Mouse (Mus musculus): ENCODE results near the gene Fry.

The Fry gene

DNA sequence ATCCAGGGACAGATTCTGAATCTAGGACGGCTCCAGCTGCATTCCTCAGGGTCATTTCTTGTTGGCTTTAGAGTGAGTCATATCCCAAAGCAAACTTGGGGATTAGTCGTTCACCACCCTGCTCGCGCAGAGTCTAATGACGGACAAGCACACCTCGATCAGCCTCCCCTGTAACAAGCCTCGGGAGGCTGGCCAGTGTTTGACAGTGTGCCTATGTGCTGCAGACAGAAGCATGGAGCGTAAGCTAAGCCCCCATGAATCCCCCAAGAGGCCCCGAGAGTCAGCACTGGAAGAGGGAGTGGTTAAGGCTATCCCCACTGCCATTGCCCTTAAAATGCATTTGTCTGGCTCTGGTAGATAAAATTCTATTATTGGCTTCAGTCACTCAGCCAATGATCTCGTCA lies 214.9 kb downstream of the Fry start:
- no peak for DNase-seq (ENCODE audit: low read depth, low spot score)

DNA sequence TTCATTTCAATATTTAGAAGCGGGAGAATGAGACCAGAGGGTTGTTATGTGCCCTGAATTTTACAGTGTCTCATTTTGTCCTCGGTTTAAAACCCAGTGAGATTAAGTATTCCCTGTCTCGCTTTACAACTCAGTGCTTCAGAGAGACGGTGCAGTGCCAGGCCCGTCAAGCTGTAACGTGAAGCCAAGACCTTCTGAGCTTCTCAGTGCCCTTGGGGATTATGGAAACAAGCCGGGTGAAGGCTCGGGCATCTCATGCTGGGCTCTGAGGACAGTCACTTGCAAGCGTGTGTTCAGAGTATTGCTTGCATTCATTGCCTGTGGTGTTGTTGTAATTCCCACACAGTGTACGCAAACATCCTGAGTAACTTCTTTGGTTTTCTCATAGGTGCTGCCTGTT lies 218.0 kb downstream of the Fry start:
- DNase-seq (ENCODE audit: low read depth, low spot score), result no peak

- no peak for DNase-seq (ENCODE audit: low read depth, low spot score)
Observed at GRCm38 (mm10) chr5:150337696-150338095, 219.3 kb downstream of the Fry start.

- no peak for DNase-seq (ENCODE audit: low read depth, low spot score)
Observed at GRCm38 (mm10) chr5:150340944-150341343, 222.5 kb downstream of the Fry start.

- DNase-seq (ENCODE audit: low read depth, low spot score), result no peak
Observed at GRCm38 (mm10) chr5:150342139-150342538, 223.7 kb downstream of the Fry start.

DNA sequence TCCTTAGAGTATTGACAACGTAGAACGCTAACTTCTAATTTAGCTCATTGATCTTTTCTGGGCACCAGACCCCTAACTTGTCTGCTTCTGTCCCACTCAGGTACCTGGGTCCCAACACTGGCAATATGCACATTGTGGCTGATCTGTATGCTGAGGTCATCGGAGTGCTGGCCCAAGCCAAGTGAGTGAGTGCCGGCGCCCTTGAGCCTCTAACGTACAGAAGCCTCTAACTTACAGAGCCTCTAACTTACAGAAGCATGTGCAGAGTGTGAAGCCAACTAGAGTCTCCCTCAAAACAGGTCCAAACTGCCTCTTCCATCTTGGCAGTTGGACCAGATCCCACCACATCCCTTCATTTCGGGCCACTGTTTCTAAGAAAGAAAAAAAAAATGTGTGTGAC lies 227.5 kb downstream of the Fry start:
- no peak for DNase-seq (ENCODE audit: low read depth, low spot score)

DNA sequence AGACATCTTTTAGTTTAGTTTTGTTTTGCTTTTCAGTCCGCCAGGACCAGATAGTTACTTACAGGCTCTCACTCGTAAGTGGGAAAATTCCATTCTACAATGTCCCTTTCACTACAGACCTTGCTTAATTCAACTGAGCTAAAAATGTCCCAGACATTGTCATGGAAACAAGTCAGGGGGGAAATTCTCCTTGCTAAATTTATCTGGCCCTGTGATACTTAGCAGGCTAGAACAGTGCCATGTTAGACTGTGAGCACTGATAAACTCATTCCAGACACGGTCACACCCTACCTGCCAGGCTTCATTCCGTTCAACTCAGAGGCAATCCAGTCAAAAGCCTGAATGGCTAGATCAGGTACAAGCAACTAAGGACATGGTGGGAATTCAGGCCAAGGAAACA lies 227.9 kb downstream of the Fry start:
- DNase-seq (ENCODE audit: low read depth, low spot score), result no peak

- no peak for DNase-seq (ENCODE audit: low read depth, low spot score)
Observed at GRCm38 (mm10) chr5:150347845-150348244, 229.4 kb downstream of the Fry start.

- DNase-seq (ENCODE audit: low read depth, low spot score), result no peak
Observed at GRCm38 (mm10) chr5:150348302-150348701, 229.9 kb downstream of the Fry start.

DNA sequence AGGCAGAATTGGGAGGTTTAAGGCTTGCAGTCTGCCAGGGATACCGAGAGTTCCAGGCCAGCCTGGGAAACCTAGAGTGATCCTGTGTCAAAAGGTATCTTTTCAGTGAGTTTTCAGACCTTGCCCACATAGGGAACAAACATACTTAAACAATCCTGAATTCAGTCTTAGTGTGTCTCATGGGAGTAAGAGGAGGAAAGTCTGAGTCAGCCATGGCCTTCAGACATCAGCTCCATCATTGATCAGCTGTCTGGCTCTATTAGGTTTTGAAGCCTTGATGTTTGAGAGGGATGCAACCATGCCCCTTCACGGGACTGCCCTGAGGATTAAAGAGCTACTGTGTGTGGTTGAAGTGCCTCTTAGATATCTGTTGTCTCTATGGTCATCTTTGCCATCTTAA lies 232.7 kb downstream of the Fry start:
- DNase-seq (ENCODE audit: low read depth, low spot score), result no peak

GRCm38 (mm10) chr5:150358671-150359070 lies 240.2 kb downstream of the Fry start:
- DNase-seq (ENCODE audit: low read depth, low spot score), result no peak

DNA sequence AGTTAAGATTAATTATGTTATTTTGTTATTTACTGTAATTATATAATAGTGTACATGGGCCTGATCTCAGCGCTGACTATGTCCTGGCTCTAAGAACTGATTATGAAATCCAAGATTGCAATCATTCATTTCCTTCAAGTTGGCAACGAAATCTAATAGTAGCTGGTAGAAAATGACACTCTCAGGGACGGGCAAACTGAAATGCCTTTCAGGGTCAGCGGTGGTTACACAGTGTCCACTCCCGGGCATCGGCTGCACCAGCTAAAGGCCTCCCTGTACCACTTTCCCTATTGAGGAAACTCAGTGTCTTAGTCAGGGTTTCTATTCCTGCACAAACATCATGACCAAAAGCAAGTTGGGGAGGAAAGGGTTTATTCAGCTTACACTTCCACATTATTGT lies 243.8 kb downstream of the Fry start:
- DNase-seq (ENCODE audit: low read depth, low spot score), result no peak

DNA sequence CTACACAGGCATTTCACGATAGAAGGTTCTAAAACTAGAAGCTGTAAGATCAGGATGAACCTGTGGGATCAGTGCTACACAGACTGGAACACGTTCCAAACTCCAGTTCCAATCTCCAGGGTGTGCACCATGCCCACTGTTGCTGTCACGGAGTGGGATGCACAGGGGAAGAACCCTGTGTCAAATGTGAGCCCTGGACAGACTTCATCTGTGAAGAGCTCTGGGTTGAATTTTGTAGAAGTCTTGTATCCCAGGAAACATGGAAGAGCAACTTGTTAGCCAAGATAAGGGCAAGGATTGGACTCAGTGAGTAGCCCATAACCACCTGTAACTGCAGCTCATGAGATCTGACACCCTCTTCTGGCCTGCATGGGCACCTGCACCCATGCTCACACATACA lies 246.2 kb downstream of the Fry start:
- DNase-seq (ENCODE audit: low read depth, low spot score), result no peak

GRCm38 (mm10) chr5:150367027-150367426 lies 248.6 kb downstream of the Fry start:
- no peak for DNase-seq (ENCODE audit: low read depth, low spot score)

DNA sequence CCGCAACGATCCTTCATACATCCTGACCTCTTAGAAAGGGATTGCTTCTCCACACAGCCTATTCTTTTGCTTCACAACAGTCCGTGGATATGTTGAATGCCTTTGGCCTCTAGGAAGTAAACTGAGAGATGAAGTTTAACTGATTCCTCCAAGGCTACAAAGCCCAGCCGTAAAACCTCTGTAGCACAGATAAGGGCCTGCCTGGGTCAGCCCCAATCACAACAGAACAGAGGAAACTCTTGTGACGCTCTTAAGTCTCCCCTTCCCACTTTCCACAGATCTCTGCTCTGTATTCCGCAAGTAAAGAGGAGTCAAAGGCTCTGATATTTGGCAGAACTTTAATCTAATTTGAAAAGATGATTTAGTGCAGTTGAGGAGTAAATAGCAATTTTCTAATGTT lies 251.8 kb downstream of the Fry start:
- DNase-seq (ENCODE audit: low read depth, low spot score), result no peak

DNA sequence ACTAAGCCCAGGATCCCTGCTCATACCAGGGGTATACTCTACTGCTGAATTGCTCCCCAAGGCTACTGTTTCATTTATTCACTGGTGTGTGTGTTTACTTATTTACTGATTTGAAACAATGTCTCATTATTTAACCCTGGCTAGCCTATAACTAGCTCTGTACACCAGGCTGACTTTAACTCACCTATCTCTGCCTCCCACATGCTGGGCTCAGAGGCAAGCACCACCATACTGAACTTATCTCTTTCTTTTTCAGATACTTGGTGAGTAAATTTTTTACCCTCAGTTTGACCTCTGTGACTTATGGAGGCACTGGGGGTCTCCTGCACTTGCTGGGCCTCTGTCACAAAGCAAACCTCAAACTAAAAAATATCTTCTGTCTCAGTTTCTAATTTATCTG lies 252.4 kb downstream of the Fry start:
- DNase-seq (ENCODE audit: low read depth, low spot score), result no peak

DNA sequence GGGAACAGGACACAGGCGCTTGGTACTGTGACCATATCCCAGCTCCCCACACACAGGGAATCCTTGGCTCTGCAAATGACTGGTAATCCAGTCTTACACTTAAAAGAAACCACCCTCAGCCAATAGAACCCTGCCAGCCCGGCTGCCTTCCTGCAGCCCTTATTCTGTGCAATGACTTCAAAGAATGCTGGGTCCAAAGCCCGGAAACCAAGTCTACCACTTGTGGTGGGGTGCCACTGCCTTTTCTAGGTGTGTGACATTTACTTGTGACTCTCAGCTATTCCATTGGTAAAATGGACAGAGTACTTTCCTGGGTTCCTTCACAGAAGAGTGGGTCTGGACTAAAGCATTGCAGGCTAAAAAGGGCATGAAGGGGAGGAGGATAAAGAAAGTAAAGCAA lies 254.5 kb downstream of the Fry start:
- no peak for DNase-seq (ENCODE audit: low read depth, low spot score)

DNA sequence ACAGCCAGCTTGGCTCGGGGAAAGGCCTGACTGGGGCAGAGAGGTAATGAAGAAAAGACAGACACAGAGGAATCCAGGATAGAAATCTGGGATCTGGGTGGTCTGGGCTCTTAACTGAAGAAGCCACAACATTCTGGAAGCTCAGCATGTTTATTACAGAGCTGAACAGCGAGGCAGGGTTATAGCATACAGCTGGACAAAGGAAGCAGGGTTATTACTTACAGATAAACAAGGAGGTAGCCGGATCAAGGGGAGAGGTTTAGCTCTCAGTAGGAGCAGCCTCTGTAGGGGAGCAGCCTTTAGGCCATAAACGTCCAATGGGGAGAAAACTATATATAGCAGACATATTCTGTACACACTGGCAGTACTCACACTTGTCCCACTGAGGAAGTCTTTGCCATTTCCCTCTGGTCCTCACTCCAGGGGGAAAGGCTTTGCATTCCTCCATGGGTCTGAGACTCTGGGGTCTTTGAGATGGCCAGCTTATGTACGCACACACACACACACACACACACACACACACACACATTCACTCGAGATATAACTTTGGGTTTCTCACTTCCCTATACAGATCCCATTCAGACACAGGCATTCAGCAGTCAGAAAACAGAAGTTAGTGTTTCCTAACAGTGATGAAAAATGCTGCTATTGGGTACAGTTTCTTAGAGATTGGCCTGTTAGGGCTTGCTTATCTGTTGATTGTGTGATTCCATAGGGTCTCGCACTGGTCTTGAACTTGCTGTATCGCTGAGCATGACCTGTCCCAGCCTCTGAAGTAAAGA lies 256.5 kb downstream of the Fry start:
- DNase-seq (ENCODE audit: low read depth, low spot score), result no peak

DNA sequence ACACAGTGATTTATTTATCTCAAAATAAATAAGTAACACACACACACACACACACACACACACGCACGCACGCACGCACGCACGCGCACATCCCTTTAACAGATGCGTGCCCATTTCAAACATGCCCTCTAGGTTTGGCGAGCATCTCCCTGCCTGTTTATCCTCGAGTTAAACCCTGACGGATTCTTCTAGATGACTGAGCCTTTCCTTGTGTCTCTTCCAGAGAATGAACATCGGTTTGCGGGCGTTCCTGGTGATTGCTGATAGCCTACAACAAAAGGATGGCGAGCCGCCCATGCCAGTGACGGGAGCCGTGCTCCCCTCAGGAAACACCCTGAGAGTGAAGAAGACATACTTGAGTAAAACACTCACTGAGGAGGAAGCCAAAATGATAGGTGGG lies 260.1 kb downstream of the Fry start:
- DNase-seq (ENCODE audit: low read depth, low spot score), result no peak

DNA sequence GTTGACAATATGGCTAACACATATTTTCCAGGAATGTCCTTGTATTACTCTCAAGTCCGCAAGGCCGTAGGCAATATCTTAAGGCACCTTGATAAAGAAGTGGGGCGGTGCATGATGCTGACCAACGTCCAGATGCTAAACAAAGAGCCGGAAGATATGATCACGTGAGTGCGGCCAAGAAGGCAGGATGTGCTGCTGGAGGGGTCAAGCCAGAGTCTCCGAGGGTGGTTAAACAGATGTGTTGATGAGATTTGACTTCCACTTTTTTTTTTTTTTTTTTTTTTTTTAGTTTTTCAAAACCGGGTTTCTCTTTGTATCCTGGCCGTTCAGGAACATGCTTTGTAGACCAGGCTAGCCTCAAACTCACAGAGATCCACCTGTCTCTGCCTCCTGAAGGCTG lies 262.3 kb downstream of the Fry start:
- no peak for DNase-seq (ENCODE audit: low read depth, low spot score)

- no peak for DNase-seq (ENCODE audit: low read depth, low spot score)
Observed at GRCm38 (mm10) chr5:150382411-150382810, 264.0 kb downstream of the Fry start.

DNA sequence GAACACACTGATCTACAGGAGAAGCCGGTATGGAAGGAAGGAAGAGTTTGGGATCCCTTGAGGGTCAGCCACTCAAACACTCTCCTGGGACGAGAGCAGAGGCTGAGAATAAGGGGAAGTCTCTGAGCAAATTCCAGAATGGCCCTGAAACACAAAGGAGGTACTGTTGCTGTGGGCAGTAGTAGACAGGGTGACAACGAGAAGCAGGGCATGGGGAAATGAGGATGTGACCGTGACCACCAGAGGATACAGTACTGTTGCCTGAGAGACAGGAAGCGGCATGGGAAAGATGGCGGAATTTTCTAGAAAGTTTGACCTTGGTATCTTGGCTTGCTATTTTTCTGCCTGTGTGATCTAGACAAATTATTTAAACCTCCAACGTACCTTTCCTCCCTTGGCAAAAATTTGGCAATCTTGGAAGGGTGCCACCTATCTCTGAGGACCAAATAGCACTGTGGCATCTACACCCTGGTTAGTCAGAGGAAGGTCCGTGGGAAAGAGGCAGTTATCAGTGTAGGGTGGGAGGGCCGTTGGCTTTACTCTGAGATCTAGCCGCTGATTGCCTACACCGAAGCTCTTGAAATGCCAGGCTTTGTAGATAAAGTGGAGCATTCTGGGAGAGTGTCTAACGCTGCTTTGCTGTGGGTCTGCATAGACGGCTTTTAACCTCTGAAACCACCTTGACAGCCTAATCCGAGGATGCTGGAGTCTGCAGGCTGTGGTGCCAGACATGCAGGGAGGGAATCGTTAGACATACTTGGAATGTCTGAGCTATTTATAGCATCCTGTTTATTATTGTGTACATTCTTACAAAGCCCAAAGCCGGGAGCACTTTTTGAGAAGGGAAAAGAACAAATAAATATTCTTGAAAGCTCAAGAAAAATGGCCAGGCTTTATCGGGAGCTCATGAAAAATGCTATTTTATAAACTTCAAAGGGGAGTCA lies 266.1 kb downstream of the Fry start:
- no peak for DNase-seq (ENCODE audit: low read depth, low spot score)

DNA sequence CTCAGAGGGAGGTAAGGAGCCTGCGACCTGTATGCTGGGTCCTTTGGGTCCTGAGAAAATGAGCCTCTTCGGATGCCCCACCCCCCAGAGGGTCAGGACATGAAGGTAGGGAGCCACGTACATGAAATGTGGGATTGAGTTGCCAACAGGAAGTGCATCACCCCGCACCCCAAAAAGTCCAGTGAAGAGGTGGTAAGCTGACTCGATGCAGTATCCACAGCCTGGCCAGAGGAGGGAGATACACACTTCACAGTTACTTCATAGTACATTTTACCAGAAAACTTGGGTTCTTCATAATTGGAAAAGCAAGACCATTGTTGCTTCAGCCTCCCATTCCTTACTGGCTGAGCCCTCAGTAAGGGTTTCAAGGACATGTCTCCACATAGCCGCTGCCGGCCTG lies 266.8 kb downstream of the Fry start:
- no peak for DNase-seq (ENCODE audit: low read depth, low spot score)

Data from c-Kit-negative CD71-positive TER-119-positive erythroid progenitor cells, embryonic 14.5 days (primary cell).